8 mouse cellular contexts compared by ENCODE assay signal in the genomic region with DNA sequence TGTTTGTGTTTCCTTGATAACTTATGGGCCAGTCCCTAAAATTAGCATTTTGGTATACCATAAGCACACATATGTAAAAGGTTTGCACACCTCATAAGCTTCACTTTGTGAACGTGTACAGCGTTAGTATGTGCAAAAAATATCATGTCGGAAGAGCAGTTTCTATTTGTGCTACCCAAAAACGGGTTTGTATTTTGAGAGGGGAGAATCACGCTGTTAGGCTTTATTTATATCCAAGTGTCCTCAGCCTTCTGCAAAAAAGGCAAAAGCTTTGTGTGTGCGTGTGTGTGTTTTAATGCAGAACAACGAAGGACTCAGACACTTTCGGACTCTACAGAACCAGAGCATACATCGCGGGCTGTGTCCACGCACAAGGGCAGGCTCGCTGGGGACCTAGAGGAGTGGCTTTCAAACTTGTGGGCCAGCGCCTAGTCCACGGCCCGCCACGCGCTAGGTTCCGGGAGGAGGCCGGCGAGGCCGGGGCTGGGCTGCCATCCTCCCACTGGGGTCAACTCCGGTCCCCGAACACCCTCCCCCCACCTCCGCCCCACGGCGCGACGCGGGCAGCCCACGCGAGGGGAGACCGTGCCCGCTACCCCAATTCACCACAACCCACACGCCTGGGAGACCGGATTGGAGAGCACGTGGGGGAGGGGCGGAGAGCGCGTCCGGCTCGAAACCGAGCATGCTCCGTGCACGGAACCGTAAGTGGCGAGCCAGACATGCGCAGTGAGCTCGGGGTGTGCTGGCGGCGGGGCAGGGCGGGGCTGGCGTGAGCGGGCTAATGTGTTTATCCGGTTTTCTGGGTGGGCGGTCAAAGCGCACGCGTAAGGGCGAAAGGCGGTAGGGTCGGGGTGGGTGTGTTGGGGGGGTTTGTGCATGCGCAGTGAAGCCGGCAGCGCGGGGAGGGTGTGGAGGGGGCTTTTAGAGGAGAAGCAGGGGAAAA. TPM values are rescaled to one million over a fixed set of nuclear protein-coding genes. Genes with fewer than 3 reads are reported as not detected.
A peak's percentile ranks its signal among the peaks of the same experiment; 100 is the strongest.
DNase-seq lines count a peak whose midpoint lies in the region; ATAC-seq and TF ChIP-seq lines count a peak whose summit lies in the region.

No protein-coding gene starts in this region.

- peak; percentile 93 for ATAC-seq in forebrain, embryonic 14.5 days
- ATAC-seq in neutrophil, adult 5-6 weeks (ENCODE audit: extremely low read depth, insufficient number of reproducible peaks, low FRiP score, poor library complexity, severe bottlenecking), result peak; percentile 67

- H3K36me3 ChIP-seq in forebrain, embryonic 14.5 days (ENCODE audit: control insufficient read depth, insufficient read depth, low read length), result no peaks in the 10 kb centered on the region

- H3K27me3 ChIP-seq in forebrain, embryonic 14.5 days (replicated peaks; ENCODE audit: control insufficient read depth, insufficient read depth, low read length), result no peaks in the 10 kb centered on the region

- no peak for TF ChIP-seq CTCF in lung, adult 2 months (IDR thresholded peaks at IDR 0.05; ENCODE audit: insufficient read depth, low read length)

- WGBS in forebrain, embryonic 14.5 days, result 1% methylated on average over 57 of the region's 65 CpGs
- WGBS in lung, adult 2 months, result under 1% methylated on average over 64 of the region's 65 CpGs

- H3K4me3 ChIP-seq in forebrain, embryonic 14.5 days (ENCODE audit: low read depth, low read length), result peak overlapping the region; percentile 99
- peak overlapping the region; percentile 96 for H3K4me3 ChIP-seq in lung, adult 2 months (replicated peaks; ENCODE audit: extremely low read depth, low read depth, low read length)

- intact Hi-C loops in heart, postnatal 25 days (cut with DNase I), result loop anchor here (10.0 kb wide), 1 partner anchor 529 kb away; a partner anchor contains a TSS

- peak; percentile 99 for DNase-seq in ES-CJ7 (ENCODE audit: low read depth, low spot score)
- peak; percentile 99 for DNase-seq in cerebellum, adult 11 months
- peak; percentile 99 for DNase-seq in forebrain, embryonic 14.5 days (ENCODE audit: low spot score)
- peak; percentile 98 for DNase-seq in heart, postnatal 25 days (ENCODE audit: low spot score)
- DNase-seq in layer of hippocampus, adult 18-20 months (ENCODE audit: low spot score in 2 of 2), result peak; percentile 98 to 99
- peak; percentile 99 for DNase-seq in lung, adult 2 months
- DNase-seq in thymus, adult 18-20 months, result peak; percentile 97 to 99

- peak overlapping the region; percentile 89 for H3K9ac ChIP-seq in forebrain, embryonic 14.5 days (ENCODE audit: low read length)

- H3K4me2 ChIP-seq in forebrain, embryonic 14.5 days (ENCODE audit: low read length), result peak overlapping the region; percentile 74

- H3K4me1 ChIP-seq in forebrain, embryonic 14.5 days (ENCODE audit: control insufficient read depth, insufficient read depth, low read length), result peaks cover 13% of the 10 kb centered on the region
- peaks cover 3% of the 10 kb centered on the region for H3K4me1 ChIP-seq in lung, adult 2 months (ENCODE audit: control insufficient read depth, insufficient read depth, low read length)

- peak overlapping the region; percentile 99 for H3K27ac ChIP-seq in forebrain, embryonic 14.5 days (ENCODE audit: low read depth, low read length)

- peak; percentile 77 for TF ChIP-seq POLR2A in lung, adult 2 months (IDR thresholded peaks at IDR 0.05; ENCODE audit: borderline replicate concordance, extremely low read depth, low read depth, low read length)

- H3K9me3 ChIP-seq in forebrain, embryonic 14.5 days (replicated peaks; ENCODE audit: control insufficient read depth, low read length), result no peaks in the 10 kb centered on the region

RNA-seq across cellular contexts. Expression of a gene that starts 0.6 kb away (rescaled TPM):
- polyA plus RNA-seq in forebrain, embryonic 14.5 days (2014; fragmentation: Nextera tagmentation; extraction: Ambion mirVana), result 6.1 and 8.4 TPM in 2 replicates
- 10 to 100 TPM; 29.2 to 35.0 TPM for total RNA-seq in heart, postnatal 25 days (2021)
- total RNA-seq in layer of hippocampus, adult 18-20 months (2021), result 10 to 100 TPM; 65.9 to 66.4 TPM
- 28.4 and 33.4 TPM in 2 replicates for polyA plus RNA-seq in lung, adult 2 months (2012; rRNA removed)
- 83.0 and 91.0 TPM in 2 replicates for total RNA-seq in neutrophil, adult 5-6 weeks (2017)

RNA-seq across cellular contexts. Expression of a gene that starts 38.6 kb away (rescaled TPM):
- 20.4 and 23.7 TPM in 2 replicates for polyA plus RNA-seq in forebrain, embryonic 14.5 days (2014; fragmentation: Nextera tagmentation; extraction: Ambion mirVana)
- total RNA-seq in heart, postnatal 25 days (2021), result 100 to 1,000 TPM in 1 of 2 experiments, 10 to 100 TPM in 1; 99.6 to 104 TPM
- total RNA-seq in layer of hippocampus, adult 18-20 months (2021), result 10 to 100 TPM; 43.3 to 43.9 TPM
- polyA plus RNA-seq in lung, adult 2 months (2012; rRNA removed), result 50.1 and 63.8 TPM in 2 replicates
- 6.3 and 7.3 TPM in 2 replicates for total RNA-seq in neutrophil, adult 5-6 weeks (2017)

Comparison
In these comparisons a context has a peak if more than half of its experiments do, and no peak if none do; other contexts are left out.
1. Peak in every context shown above with its lines: DNase-seq, ATAC-seq, H3K4me3 ChIP-seq and H3K27ac ChIP-seq.